Mouse (Mus musculus): Measurements from ENCODE around the gene Kdelc2.

DNA sequence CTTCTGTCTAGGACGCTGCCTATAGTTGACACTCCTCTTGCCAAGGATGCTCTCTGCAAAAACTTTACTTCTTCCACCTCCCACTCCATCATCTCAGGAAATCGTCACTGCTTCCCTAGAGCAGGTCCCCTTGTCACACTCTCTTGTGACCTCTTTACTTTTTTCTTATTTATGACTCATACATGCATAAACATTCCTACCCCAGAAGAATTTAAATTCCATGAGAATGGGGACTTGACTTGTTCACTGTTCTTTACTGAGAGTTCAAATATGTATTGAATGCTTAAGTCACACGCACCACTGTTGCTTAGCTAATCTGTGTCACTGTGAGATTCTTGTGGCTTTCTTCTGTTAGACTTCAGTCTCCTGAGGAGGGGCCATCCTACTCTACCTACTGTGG, 48.7 kb upstream of the Kdelc2 start:
- TF ChIP-seq UBTF (IDR thresholded peaks at IDR 0.05; ENCODE audit: low read depth, low read length) (no peak), NELFE (IDR thresholded peaks at IDR 0.05; ENCODE audit: low read depth, low read length) (no peak)
